Mouse (Mus musculus) inflammation-experienced regulatory T-cells, adult 6 months (primary cell): ENCODE measurements around the gene Diras2. TPM values are rescaled to one million over a fixed set of nuclear protein-coding genes. Genes with fewer than 3 reads are reported as not detected.
"Not testable (repeated sequence)": the region's sequence is repeated elsewhere in the genome, so short reads cannot be mapped to it uniquely, and the experiment has no call there.

Experiments used
- ATAC-seq: one replicate; pipeline ENCODE4 v1.8.0; 2017
- polyA plus RNA-seq, 3 experiments: library from polyadenylated mRNA; unstranded; fragments of 100-300 nt; shearing (Covaris generic); gene quantifications; one replicate each; pipeline ENCODE4 v1.2.1; 2017

Gene Diras2
- polyA plus RNA-seq, 3 experiments from 2014 or later, result not detected

DNA sequence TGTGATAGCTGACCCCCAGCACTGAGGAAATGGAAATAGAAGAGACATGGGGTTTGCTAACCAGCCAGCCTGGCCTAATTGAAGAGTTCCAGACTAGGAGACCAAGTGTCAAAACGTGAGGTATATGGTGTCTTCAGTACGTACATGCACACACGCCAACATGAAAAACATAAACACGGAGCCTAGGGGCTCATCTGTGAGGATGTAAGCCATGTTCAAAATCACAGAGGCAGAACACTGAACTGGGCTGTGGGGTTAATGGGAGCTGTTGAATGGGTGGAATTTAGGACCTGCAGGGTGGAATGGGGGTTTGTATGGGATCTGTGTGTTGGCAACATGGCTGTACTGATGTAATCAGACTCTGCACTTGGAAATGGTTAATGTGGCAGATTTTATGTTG is 14.5 kb downstream of the Diras2 start:
- no peak for ATAC-seq

DNA sequence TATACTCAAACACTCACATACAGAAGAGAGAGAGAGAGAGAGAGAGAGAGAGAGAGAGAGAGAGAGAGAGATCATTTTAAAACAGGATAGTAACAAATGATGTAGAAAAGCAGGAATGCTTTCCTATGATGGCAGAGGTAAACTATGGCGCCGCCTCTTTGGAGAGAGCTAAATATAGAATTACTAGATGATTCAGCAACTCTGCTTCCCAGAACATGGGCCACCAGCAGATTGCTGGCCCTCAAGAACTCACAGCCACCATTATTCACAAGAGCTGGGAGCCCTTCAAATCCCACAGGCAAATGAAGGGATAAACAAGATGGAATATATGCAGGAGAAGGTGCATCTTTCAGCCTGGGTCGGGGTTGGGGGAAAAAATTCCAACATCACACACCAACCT is 15.0 kb downstream of the Diras2 start:
- no peak for ATAC-seq

DNA sequence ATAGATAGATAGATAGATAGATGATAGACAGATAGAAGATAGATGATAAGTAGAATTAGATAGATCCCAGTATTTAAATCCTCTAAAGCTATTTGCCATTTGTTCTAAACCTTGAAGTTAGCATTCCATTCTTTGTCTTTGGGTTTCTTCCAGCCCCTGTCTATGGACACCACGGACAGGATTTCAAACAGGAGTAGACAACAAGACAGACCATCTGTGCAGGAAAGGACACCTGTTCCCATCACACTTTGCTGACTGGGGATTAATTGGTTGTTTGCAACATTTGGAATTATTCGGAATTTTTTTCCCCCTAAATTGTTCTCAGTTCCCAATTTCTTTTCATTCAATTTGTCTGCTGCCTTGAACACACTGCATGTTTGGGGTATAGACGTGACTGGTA is 17.5 kb downstream of the Diras2 start:
- ATAC-seq, result no peak

DNA sequence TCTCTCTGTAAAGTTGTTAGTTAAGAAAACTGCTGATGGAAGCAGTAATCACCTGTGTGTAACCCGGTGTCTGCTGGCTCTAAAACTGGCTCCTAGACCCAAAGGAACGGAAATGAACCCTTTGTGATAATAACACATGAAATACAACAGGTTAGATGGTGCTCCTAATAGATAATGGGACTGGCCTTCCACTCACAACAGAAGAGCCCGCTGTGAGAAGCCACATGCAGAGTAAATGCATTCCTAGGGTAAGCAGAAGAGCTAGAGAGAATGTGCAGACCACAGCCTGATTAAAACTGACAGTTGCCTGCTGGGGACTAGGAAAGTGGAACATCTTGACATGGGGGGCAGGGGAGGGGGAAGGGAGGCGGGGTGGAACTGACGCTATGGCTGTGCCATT is 18.7 kb downstream of the Diras2 start:
- no peak for ATAC-seq

DNA sequence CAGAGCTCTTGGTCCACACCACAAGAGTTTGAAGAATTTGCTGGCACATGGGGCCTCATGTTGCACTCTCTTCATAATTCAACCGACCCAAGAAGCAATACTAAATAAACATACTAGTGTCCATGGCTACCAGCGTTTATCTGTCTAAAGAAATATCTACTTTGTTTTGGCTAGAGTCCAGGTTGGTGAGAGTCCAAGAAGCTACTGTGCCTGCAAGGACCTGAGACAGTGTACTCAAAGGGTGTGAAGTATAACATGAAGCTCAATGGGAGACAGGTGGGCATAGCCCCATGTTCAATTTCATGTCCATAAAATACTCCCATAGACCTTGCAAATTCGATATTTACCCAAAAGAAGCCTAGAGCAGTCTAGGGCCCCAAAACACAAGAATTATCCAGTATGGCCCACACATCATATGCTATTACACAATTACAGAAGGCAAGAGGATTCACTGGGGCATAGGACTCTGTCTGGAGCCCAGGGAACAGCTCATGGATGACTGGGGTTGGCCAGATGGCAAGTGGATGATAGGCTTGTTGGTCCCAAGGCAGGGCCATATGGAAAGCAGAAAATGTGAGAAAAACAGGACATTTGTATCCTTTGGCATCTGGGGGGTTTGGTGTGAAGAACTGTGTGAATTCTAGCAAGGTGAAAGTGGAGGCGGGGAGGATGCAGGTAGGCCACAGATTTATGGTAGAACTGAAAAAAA is 20.8 kb downstream of the Diras2 start:
- ATAC-seq, result no peak

DNA sequence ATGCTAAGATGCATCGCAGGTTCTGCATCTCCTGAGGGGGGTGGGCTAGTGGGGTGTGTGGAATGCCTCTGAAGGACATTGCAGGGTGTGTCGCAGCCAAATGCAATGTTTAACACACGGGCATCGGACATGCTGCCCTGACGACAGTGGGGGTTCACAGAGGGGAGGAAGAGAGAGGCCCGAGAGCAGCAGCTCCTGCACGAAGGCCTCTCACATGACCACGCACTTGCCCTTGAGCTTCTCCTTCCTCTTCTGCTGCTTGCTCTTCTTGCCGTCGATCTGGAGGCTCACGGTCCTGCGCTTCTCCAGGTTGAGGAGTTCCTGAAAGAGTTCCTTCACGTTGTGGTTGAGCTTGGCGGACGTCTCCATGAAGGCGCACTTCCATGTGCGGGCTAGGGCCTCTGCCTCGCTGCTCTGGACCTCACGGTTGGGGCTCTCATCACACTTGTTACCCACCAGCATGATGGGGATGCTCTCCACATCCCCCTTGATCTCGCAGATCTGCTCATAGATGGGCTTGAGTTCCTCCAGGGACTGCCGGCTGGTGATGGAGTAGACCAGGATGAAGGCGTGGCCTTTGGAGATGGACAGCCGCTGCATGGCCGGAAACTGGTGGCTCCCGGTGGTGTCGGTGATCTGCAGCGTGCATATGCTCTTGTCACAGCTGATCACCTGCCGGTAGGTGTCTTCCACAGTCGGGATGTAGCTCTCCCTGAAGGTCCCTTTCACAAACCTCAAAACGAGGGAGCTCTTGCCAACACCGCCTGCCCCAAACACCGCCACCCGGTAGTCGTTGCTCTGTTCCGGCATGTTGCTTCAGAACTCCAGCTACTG is 23.4 kb downstream of the Diras2 start:
- no peak for ATAC-seq

DNA sequence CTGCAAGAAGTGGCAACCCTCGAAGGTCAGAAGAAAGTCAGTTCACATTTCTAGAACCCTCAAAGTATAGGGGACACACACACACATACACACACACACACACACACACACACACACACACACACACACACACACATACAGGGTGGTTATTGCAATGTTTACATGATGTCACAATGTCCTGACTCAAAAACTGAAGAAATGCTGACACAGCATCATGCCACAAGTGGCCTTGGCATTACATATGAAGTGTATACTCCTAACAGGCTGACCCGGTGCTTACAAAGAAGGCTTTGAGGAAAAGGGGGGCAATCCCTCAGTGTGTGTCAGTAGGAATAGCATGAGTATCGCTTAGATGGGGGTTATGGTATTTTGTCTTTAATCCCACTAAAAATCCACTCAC is 24.3 kb downstream of the Diras2 start:
- not testable (repeated sequence) for ATAC-seq

DNA sequence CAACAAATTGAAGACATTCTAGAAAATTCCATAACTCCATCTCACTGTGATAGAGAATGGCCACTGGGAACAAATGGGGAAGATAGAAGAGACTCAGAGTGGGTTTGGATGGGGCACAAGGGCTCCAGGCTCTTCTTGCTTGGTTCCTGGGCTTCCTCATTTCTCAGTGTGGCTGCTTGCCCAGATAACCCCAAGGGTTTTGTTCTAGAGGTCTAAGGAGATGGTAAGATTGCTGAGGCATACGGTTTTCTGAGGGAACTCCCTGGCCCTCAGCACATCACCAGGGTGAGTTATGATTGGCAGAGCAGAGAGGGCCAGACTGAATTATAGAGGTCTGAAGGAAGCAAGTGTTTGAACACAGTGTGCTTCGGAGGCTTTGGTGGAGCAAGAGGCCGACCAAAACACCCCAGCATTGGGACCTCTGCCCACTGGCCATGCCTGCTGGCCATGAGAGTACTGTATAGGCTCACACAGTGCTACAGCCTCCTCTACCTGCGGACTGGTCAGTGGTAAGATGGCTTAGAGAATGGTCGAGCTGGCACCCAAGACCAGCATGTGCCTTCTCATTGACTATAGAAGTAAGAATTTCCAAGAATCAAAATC is 25.3 kb downstream of the Diras2 start:
- not testable (repeated sequence) for ATAC-seq

DNA sequence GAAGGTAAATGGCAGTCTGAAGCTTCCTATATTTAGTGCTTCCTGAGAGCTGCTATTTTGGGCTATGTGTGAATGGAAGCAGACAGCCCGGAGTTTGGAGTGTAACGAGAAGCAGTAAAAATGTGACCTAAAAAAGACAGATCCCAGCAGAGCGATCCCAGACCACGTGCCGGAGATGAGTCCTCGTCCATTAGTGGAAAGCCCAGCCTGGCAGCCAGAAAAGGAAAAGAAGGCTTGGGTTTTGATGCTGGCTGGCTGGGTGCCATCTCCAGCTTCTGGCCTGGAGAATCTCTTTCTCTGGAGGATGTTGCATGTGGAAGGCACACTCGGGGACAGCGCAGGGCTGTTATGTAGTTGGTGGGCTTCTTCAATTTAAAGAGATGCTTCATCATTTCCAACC is 29.4 kb downstream of the Diras2 start:
- no peak for ATAC-seq

DNA sequence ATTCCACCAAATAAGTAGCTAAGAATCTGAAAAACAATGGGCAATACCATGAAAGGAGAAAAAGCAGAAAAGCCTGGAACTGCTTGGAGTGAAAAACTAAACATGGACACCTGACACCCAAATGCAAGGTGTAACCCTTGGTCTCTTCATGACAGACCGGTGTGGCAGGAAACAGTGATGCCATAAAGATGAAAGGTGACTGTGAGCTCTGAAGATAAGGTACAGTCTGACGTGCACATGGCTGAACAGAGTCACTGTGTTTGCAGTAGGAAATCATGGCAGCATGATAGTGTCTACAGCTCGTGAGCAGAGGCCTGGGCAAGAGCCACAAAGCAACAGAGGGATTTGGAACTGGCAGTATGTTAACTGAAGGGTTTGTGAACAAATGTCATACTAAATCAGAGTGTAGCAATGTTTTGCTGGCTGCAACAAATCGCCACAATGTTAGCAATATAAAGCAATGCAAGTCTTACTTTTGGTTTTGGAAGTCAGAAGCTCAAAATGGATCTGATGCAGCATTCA is 34.0 kb downstream of the Diras2 start:
- no peak for ATAC-seq

DNA sequence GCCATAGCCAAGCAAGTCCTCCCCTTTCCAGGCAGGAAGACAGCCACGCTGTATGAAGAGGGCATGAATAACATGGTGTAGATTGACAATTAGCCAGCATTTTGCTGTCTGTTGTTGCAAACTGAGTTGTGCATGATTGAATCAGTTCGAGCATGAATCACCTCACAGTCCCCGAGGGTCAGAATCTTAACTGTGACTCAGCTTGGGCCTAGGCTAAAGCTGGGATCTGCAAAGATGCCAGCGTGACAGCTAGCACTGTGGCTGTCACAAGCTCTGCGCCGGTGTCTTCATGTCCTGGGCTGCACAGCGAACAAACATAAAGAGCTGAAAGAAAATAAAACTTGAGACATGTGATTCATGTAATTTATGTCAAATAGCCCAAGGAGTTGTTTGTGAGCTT is 42.3 kb downstream of the Diras2 start:
- ATAC-seq, result no peak

DNA sequence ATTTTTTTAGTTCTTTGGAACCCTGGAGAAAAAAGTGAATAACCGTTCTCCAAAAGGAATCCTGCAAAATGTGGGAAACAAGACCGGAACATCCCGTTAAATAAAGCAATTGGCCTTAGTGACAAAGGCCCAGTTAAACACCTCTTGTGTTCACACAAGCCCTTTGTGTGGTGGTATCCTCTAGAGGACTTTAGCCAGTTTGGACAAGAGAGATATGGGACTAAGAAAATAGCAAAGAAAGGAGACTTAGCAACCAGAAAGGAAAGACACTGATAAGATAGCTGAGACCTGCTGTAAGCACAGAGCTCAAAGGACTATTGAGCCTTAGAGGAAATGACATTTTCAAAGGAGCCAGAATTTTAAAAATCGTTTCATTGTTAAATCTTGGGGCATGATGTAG is 47.0 kb downstream of the Diras2 start:
- no peak for ATAC-seq

DNA sequence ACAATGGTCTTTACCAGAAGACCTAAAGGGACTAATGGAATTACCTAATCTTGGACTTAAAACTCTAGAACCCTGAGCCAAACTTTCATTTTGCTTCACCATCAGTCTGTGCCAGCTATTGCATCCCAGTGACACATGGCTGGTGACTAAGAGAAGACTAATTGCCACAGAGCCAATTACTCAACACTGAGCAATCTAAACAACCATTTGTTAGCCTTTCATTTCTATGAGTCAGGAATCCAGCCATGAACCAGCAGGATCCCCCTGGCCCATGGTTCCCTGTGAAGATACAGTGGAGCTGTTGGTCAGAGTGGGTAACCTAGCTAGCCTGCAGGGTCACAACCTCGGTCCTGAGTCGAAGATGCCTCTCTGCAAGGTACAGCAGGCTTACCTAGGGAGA is 49.3 kb downstream of the Diras2 start:
- no peak for ATAC-seq

DNA sequence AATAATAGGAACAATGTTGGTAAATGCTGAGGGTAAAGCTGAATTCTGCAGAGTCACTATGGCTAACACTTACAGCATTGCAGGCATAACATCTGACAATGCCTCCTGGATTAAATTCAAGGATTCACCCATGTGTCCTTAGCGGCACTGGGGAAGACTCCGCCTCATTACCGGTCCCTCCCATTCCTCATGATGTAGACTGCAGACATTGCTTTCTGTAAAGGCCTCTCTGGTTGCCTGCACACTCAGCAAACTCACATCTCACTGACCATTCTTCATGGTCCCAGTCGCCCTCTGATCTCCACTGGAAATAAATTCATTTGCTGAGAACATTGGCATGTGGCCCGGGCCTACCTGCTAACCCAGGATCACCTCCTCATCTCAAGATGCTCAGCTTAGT is 51.9 kb downstream of the Diras2 start:
- no peak for ATAC-seq

DNA sequence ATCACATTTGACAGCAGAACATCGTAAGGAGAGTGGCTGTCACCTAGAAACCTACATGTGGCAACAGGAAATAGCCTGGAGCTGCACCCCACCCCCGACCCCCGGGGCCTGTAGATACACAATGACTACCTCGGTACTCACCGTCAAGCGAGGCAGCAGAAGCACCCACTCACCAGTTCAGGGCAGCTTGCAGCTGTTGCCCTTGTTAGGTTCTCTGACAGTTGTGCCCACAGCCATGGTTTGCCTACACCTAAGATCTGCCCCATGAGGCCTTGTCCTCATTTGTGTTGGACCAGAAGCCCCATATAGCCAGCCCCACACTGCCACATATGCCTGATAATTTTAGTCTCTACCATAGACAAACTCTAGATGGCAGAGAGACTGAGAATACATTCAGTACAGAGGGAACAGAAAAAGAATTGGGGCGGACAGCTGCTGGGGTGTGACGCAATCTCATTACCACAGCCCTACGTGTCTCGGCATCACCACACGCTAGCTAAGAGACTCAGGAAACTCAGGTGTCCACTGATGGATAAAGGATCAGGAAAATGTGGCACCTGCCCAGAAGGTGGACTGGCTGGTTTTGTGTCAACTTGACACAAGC is 54.0 kb downstream of the Diras2 start:
- no peak for ATAC-seq

DNA sequence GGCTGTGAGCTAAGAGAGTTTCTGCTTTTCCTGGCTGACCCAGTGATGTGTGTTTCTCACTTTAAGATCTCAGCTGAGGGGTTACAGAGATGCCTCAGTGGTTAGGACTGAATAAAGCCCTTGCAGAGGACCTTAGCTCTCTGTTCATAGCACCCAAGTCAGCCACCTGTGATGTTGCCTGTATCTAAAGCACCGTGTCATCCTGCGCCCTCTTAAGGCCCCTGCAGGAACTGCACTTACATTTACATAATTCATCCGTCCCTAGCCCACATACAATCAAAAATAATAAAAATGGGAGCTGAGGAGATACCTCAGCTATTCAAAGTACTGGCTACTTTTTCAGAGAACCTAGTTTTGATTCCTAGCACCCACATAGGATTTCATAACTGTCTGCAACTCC is 54.9 kb downstream of the Diras2 start:
- no peak for ATAC-seq

DNA sequence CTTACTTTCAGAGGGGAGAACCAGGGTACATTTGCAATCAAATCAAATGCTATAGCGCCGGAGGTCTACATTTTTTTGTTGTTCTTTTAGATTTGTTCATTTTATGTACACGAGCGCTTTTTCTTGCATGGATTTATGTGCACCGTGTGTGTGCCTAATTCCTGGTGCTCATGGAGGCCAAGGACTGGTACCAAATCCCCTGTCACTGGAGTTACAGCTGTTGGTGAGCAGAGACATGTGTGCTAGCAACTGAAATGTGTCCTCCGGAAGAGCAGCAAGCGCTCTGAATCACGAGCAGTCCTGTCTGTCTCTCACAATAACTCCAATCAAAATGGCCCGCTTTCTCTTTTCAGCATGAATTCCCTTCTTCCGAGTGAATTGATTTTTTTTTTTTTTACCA is 55.8 kb downstream of the Diras2 start:
- no peak for ATAC-seq

DNA sequence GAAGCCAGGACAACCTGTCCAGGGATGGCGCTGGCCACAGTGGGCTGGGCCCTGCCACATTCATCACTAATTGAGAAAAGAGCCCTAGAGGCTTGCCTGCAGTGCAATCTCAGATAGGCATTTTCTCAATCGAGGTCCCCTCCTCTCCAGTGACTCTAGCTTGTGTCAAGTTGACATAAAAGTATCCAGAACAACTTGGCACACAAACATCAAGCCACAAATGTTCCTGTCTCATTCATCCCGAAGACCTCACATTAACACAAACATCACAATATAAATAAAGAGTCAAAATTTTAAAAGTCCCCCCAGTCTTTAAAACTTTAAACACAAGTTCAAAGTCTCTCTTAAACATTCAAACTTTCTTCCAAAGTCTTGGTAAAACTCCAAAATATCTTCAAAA is 56.3 kb downstream of the Diras2 start:
- ATAC-seq, result no peak

DNA sequence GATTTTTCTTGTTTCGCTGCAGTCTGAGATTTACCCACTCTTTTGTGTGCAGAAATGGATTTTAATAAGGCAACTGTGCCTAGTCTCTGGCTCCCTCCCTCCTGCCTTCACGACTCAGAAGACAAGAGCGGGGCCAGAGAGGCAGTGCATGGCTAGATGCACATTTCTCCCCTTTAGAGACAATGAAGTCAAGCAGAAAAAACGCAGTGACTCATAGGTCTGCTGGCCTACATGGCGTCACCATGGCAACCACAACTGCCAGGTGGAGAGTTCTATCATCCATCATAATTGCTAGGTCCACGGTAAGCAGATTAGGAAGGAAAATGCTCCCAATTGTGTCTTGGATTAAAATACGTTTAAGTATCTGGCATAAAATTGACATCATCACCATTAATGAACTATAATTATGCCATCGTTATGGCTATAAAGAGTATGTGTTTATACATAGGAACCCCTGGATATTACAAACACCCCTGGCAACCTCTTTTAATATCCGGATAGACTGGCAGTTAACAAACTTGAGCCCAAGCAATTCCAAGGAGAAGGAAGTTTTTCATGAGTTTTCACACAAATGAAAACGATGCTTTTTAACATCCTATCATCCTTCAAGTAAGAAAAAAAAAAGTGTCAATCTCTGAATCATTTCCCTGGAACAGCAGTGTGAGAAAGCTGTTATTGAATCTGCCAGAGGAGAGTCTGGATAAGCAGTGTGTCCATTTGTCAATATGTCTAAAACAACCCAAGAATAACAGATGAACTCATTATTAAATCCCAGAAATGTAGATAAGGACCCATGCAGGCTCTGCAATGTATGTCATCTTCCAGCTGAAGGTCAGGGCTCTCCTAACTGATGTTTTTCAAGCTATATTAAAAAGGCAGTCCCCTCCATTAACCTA is 61.0 kb downstream of the Diras2 start:
- ATAC-seq, result no peak

DNA sequence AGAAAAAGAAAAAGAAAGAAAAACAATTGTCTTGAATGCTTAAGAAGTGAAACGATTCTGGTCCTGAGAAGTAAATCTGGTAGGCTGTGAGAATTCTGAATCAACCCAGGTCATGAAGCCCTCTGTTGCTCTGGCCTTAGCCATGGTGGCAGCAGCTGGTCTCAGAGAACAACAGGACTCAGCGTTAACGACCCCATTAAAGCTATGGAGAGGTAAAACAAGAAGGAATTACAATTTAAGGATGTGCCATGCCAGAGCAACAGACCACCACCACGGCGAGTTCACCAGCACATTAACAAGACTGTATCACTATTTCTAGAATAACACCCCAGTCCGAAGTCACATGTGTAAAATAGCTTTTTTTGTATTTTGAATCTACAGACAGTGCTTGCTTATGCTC is 65.9 kb downstream of the Diras2 start:
- ATAC-seq, result no peak

DNA sequence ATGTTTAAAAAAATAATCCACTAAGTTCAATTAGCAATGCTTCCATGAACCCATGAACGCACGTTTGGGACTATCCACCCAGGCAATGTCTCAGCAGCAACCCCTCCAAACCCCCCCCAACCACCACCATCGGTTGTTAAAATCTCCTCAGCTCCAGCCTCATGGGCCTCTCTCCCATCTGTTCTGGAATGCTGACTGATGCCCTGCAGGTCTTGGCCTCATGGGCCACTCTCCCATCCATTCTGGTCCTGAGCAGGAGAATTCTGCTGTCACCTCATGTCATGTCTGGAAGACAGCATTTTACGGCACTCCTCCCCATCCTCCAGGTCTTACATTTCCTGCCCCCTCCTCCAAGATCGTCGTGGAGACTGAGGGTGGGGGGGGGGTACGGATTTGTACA is 71.1 kb downstream of the Diras2 start:
- ATAC-seq, result no peak

DNA sequence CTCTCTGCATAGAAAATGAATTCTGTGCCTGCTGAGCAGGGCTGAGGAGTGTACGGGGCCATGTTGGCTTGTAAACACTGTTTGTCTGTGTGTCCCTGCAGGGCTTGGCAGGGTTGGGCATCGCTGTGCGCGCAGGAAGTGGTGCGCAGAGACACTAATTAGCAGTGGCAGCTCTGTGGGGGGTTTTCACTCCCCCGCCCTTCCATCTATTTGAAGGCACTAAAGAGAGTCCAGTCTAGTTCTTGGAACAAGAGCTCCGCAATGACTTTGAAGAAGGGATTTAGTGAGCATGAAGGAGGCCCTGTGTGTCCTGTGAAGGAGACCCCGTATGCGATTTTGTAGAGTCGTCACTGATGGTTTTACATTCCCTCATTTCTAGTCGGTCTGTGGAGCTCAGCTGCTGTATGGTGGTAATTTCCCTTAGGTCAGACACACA is 73.2 kb downstream of the Diras2 start:
- no peak for ATAC-seq
